Mouse (Mus musculus) liver, embryonic 14.5 days (tissue): Measurements from ENCODE around the gene Rtn2. TPM values are rescaled to one million over a fixed set of nuclear protein-coding genes. Genes with fewer than 3 reads are reported as not detected.

ENCODE experiments used
- ATAC-seq: fragments of 200-750 bp; cut with Nextera tagmentation; 2 replicates; pipeline ENCODE4 v1.8.0; 2017; ENCODE audit warnings: moderate number of reproducible peaks, mild to moderate bottlenecking, moderate library complexity; ENCODE audit not compliant: insufficient read depth
- DNase-seq, 3 experiments: peaks; one replicate each; pipeline ENCODE4 v3.0.0-alpha.2; 2012 to 2013; ENCODE audit warnings: low read depth in 3 of 3, low spot score in 3 of 3
- H3K27ac ChIP-seq: fragments of 300-500 bp; sonication (generic); 2 replicates; pipeline ENCODE4 v1.5.1; 2014; ENCODE audit warnings: moderate library complexity, mild to moderate bottlenecking, control low read depth, inconsistent platforms
- H3K27me3 ChIP-seq: fragments of 300-500 bp; sonication (generic); 2 replicates; pipeline ENCODE4 v1.6.1; 2014; ENCODE audit warnings: mild to moderate bottlenecking, low read length, moderate library complexity; ENCODE audit not compliant: control insufficient read depth, insufficient read depth
- H3K36me3 ChIP-seq: fragments of 300-500 bp; sonication (generic); replicated peaks from 2 replicates; pipeline ENCODE4 v1.6.1; 2014; ENCODE audit warnings: low read depth; ENCODE audit not compliant: control insufficient read depth, insufficient read depth
- H3K4me1 ChIP-seq, 2 experiments: fragments of 200-500 bp in 1 of 2; fragments of 300-500 bp in 1 of 2; sonication (generic) in 1 of 2; replicated peaks; 2 replicates each; pipeline ENCODE4 v1.6.1; 2012 to 2014; ENCODE audit warnings: antibody characterized with exemption in 1 of 2, inconsistent platforms in 1 of 2, low read length in 1 of 2; ENCODE audit not compliant: control insufficient read depth in 2 of 2, insufficient read depth in 2 of 2
- H3K4me2 ChIP-seq: fragments of 300-500 bp; sonication (generic); 2 replicates; pipeline ENCODE4 v1.6.1; 2014; ENCODE audit warnings: low read depth, mild to moderate bottlenecking, control low read depth, moderate library complexity
- H3K4me3 ChIP-seq, 2 experiments: fragments of 200-500 bp in 1 of 2; fragments of 300-500 bp in 1 of 2; sonication (generic) in 1 of 2; 2 replicates each; pipeline ENCODE4 v1.5.1; 2012 to 2014; ENCODE audit warnings: low read depth in 2 of 2, low read length in 2 of 2, mild to moderate bottlenecking in 2 of 2, control low read depth in 1 of 2, inconsistent platforms in 1 of 2, moderate library complexity in 1 of 2; ENCODE audit not compliant: insufficient read depth in 1 of 2
- H3K9ac ChIP-seq: fragments of 300-500 bp; sonication (generic); replicated peaks from 2 replicates; pipeline ENCODE4 v1.6.1; 2014; ENCODE audit warnings: mild to moderate bottlenecking, control low read depth, moderate library complexity
- H3K9me3 ChIP-seq: fragments of 300-500 bp; sonication (generic); 2 replicates; pipeline ENCODE4 v1.6.1; 2016; ENCODE audit warnings: low read length, mixed read lengths; ENCODE audit not compliant: control insufficient read depth
- CTCF ChIP-seq: IDR thresholded peaks from 2 replicates; pipeline ENCODE4 v1.5.1; 2016; ENCODE audit warnings: antibody characterized with exemption, low read depth, control low read depth
- EP300 ChIP-seq: IDR thresholded peaks from 2 replicates; pipeline ENCODE4 v1.6.1; 2016; ENCODE audit warnings: antibody characterized with exemption, low read depth
- WGBS: fragments of 180-500 bp; shearing (Covaris S2); extraction: QIAGEN DNeasy Blood & Tissue Kit; methylation state at CpG from one replicate; pipeline ENCODE4 v1.1.7; 2014; ENCODE audit not compliant: insufficient replicate concordance; 5-methylcytosine and 5-hydroxymethylcytosine counted together
- polyA plus RNA-seq, 2 experiments: library from polyadenylated mRNA; depleted of rRNA in 1 of 2; stranded (reverse) in 1 of 2; unstranded in 1 of 2; fragments of >200 nt; fragmentation: Nextera tagmentation in 1 of 2; extraction: Ambion mirVana in 1 of 2; gene quantifications; 2 replicates each; pipeline versions ENCODE4 v1.2.1 to v1.2.3; 2012 to 2014

Gene Rtn2
- polyA plus RNA-seq (2012; rRNA removed) = 2.9 and 4.1 TPM in 2 replicates
- 2.6 and 3.0 TPM in 2 replicates for polyA plus RNA-seq (2014; fragmentation: Nextera tagmentation; extraction: Ambion mirVana)

GRCm38 (mm10) chr7:19282385-19282784 lies at the start of gene Rtn2:
TSS of gene Rtn2 (plus strand) at chr7:19282624.
- H3K27ac ChIP-seq = peak within 1 kb of the TSS; percentile 9; the same call in 1 of the 2 replicates
- H3K4me2 ChIP-seq = peak within 1 kb of the TSS; percentile 98
- under 1% methylated on average over 37 of the region's 37 CpGs for WGBS
- H3K36me3 ChIP-seq = no peaks in the 10 kb centered on the region
- ATAC-seq (peak; percentile 89), DNase-seq (peak in 1 of 3 experiments; percentile 88)
- no peaks in the 10 kb centered on the region for H3K9me3 ChIP-seq
- H3K9ac ChIP-seq = peak within 1 kb of the TSS; percentile 54
- H3K4me1 ChIP-seq = peaks cover 5 to 9% of the 10 kb centered on the region in 2 experiments
- peaks cover 57% of the 10 kb centered on the region for H3K27me3 ChIP-seq
- peak within 1 kb of the TSS; percentile 22 to 60 for H3K4me3 ChIP-seq
- no peak for TF ChIP-seq EP300

GRCm38 (mm10) chr7:19234652-19235051 lies 47.8 kb upstream of the Rtn2 start:
- Histone ChIP-seq H3K27ac (no peak overlapping the region), H3K9me3 (no peaks in the 10 kb centered on the region), H3K36me3 (no peaks in the 10 kb centered on the region), H3K4me3 (no peak overlapping the region), H3K4me1 (peaks cover 24 to 46% of the 10 kb centered on the region in 2 experiments), H3K27me3 (no peaks in the 10 kb centered on the region), H3K4me2 (no peak overlapping the region), H3K9ac (no peak overlapping the region)
- ATAC-seq = no peak
- WGBS = 61% methylated on average over 5 of the region's 5 CpGs
- DNase-seq = no peak
- TF ChIP-seq EP300 = no peak

DNA sequence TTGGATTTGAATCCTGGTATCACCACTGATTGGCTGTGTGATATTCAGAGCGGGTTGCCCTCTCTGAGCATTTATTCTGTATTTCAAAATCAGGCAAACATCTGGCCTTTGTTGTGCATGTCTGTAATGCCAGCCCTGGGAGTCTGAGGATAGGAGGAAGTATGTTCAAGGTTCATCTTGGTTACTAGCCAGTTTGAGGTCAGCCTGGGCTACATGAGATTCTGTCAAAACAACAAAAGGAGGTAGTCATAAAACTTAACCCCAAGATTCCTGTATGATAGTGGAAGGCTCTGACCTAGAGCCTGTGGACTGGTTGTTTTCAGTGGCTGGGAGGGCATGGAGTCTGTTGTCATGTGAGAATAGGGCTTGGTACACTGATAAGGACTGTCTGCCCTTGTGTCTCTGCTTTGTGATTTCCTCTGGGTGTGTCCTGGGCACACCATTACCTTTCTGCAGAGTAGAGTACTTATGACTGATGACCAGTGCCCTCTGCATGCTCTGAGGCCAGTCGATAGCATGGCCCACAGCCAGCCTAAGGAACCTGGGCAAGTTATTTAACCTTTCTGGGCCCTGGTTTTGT lies 47.2 kb upstream of the Rtn2 start:
- TF ChIP-seq CTCF = no peak
- TF ChIP-seq EP300 = no peak
- Histone ChIP-seq H3K4me1 (peaks cover 23 to 45% of the 10 kb centered on the region in 2 experiments), H3K27ac (no peak overlapping the region), H3K9ac (no peak overlapping the region; the same call in 1 of the 2 replicates), H3K4me3 (no peak overlapping the region), H3K4me2 (no peak overlapping the region), H3K36me3 (no peaks in the 10 kb centered on the region), H3K27me3 (no peaks in the 10 kb centered on the region), H3K9me3 (no peaks in the 10 kb centered on the region)
- WGBS = 58% methylated on average over 2 of the region's 2 CpGs
- no peak for DNase-seq
- ATAC-seq = no peak

GRCm38 (mm10) chr7:19236411-19236810 lies 46.0 kb upstream of the Rtn2 start:
- Histone ChIP-seq H3K27ac (no peak overlapping the region), H3K36me3 (no peaks in the 10 kb centered on the region), H3K9me3 (no peaks in the 10 kb centered on the region), H3K4me2 (no peak overlapping the region), H3K27me3 (no peaks in the 10 kb centered on the region), H3K4me3 (no peak overlapping the region), H3K4me1 (peaks cover 34 to 54% of the 10 kb centered on the region in 2 experiments), H3K9ac (no peak overlapping the region)
- 58% methylated on average over 2 of the region's 2 CpGs for WGBS
- ATAC-seq (no peak), DNase-seq (no peak)
- no peak for TF ChIP-seq CTCF
- no peak for TF ChIP-seq EP300

DNA sequence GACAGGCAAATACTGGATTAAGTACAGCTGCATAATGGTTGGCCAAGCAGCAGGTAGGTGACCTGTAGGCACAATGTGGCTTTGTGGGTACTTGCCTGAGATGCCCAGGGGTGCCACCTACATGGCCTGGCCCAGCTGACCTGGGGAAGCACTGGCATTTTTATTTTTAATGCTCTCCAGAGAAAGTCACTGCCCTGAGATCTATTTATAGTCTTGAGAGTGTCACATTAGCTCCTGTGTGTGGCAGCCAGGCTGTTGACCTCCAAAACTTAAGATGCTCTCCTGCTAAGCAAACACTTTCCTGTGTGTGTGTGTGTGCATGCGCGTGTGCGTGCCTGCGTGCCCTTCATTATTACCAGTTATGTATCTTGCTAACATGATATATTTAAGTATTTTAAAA lies 44.1 kb upstream of the Rtn2 start:
- Histone ChIP-seq H3K4me1 (peaks cover 41 to 47% of the 10 kb centered on the region in 2 experiments), H3K9me3 (no peaks in the 10 kb centered on the region), H3K4me3 (no peak overlapping the region), H3K27me3 (no peaks in the 10 kb centered on the region), H3K36me3 (no peaks in the 10 kb centered on the region), H3K4me2 (no peak overlapping the region), H3K9ac (no peak overlapping the region), H3K27ac (peak overlapping the region; percentile 25; the same call in 1 of the 2 replicates)
- DNase-seq (no peak), ATAC-seq (no peak)
- WGBS = 97% methylated on average over 4 of the region's 4 CpGs
- TF ChIP-seq CTCF (no peak), EP300 (no peak)
